Mouse (Mus musculus): ENCODE data around the gene Surf1. TPM values are rescaled to one million over a fixed set of nuclear protein-coding genes. Genes with fewer than 3 reads are reported as not detected.

Gene Surf1
- total RNA-seq, 1 experiment, result 50.7 TPM

DNA sequence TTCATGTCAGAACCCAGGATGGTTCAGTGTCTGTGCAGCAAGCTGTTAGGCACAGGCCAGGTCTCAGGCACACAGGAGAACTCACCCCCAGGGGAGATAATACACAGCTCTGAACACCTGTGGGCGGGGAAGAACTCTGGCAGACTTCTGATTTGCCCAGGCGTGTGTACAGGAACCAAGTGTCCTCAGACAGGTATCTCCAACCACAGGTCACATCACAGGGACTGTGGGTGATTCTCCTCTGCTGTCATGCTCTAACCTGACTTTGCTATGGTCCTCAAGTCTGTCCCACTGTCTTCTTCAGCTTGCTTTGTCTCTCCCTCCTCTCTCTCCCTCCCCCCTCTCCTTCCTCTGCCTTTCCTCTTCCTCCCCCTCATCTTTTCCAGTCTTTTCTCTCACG is 51.5 kb downstream of the Surf1 start, which contains the start of gene Abo:
Abo (minus strand) TSS at position 101 of the 400 bp plus-strand sequence.
- no peak within 1 kb of the TSS for H3K4me3 ChIP-seq (ENCODE audit: insufficient read depth in 1 of 2, low read depth in 1 of 2, low read length in 2 of 2, poor library complexity in 1 of 2, severe bottlenecking in 1 of 2)
- no peak for DNase-seq (ENCODE audit: low read depth, low spot score)
- H3K9ac ChIP-seq (ENCODE audit: insufficient read depth, low read depth, low read length, poor library complexity, severe bottlenecking), result no peak within 1 kb of the TSS
- H3K27ac ChIP-seq (ENCODE audit: insufficient read depth, low read depth, low read length, poor library complexity, severe bottlenecking), result peak within 1 kb of the TSS; percentile 47
- no peaks in the 10 kb centered on the region for H3K9me3 ChIP-seq (ENCODE audit: control insufficient read depth, insufficient read depth, low read depth, low read length)
- TF ChIP-seq ZNF384 (IDR thresholded peaks at IDR 0.05; ENCODE audit: low read depth, low read length), result no peak
- no peak for TF ChIP-seq HCFC1 (IDR thresholded peaks at IDR 0.05; ENCODE audit: borderline replicate concordance, insufficient read depth, low read length)
- TF ChIP-seq MAFK (IDR thresholded peaks at IDR 0.05; ENCODE audit: insufficient read depth, low read depth, low read length), result no peak
- peaks cover 0 to 7% of the 10 kb centered on the region in 2 experiments; a peak in 1 of 4 replicates for H3K4me1 ChIP-seq (ENCODE audit: control insufficient read depth in 2 of 2, insufficient read depth in 2 of 2, low read length in 2 of 2, poor library complexity in 1 of 2)
- in situ Hi-C loops (cut with MboI; ENCODE audit: low sequenced_read_pairs in 2 of 2, unreplicated experiment in 2 of 2), result no loop called here
- no peaks in the 10 kb centered on the region for H3K36me3 ChIP-seq (ENCODE audit: control insufficient read depth, insufficient read depth, low read length, poor library complexity, severe bottlenecking)

Other genes starting within 250 kb of the Surf1 start
- not detected in 2 replicates for gene Lcn4, start 245.2 kb downstream of the Surf1 start, total RNA-seq (2012; rRNA removed)
- gene Abo, start 51.6 kb downstream of the Surf1 start, total RNA-seq (2012; rRNA removed), result 1.8 and 2.1 TPM in 2 replicates
- gene Surf6, start 13.7 kb downstream of the Surf1 start, total RNA-seq (2012; rRNA removed), result 42.4 and 44.9 TPM in 2 replicates
- gene Med22, start 5.9 kb downstream of the Surf1 start, total RNA-seq (2012; rRNA removed), result 31.5 and 38.8 TPM in 2 replicates
- gene Rpl7a, start 5.8 kb downstream of the Surf1 start, total RNA-seq (2012; rRNA removed), result 2,695 and 3,070 TPM in 2 replicates
- gene Surf2, start 163 bp downstream of the Surf1 start, total RNA-seq (2012; rRNA removed), result 32.3 and 35.8 TPM in 2 replicates
- gene Surf4, start 17.4 kb upstream of the Surf1 start, total RNA-seq (2012; rRNA removed), result 234 and 285 TPM in 2 replicates
- gene Stkld1, start 17.5 kb upstream of the Surf1 start, total RNA-seq (2012; rRNA removed), result not detected in 2 replicates
- 56.7 and 57.6 TPM in 2 replicates for gene Rexo4, start 47.9 kb upstream of the Surf1 start, total RNA-seq (2012; rRNA removed)
- 0.05 TPM in 1 of 2 replicates, not detected in the other for gene Adamts13, start 56.9 kb upstream of the Surf1 start, total RNA-seq (2012; rRNA removed)
- 9.2 and 11.6 TPM in 2 replicates for gene Cacfd1, start 93.4 kb upstream of the Surf1 start, total RNA-seq (2012; rRNA removed)
- 1.2 and 2.4 TPM in 2 replicates for gene Slc2a6, start 111.5 kb upstream of the Surf1 start, total RNA-seq (2012; rRNA removed)
- gene Mymk, start 155.6 kb upstream of the Surf1 start, total RNA-seq (2012; rRNA removed), result not detected in 2 replicates
- gene Adamtsl2, start 162.8 kb upstream of the Surf1 start, total RNA-seq (2012; rRNA removed), result 0.36 TPM in 1 of 2 replicates, not detected in the other
- gene Fam163b, start 226.0 kb upstream of the Surf1 start, total RNA-seq (2012; rRNA removed), result 0.42 TPM in 1 of 2 replicates, not detected in the other
- not detected in 2 replicates for gene Dbh, start 248.7 kb upstream of the Surf1 start, total RNA-seq (2012; rRNA removed)

Data from ES-E14 (cell line).